In the genomic region with DNA sequence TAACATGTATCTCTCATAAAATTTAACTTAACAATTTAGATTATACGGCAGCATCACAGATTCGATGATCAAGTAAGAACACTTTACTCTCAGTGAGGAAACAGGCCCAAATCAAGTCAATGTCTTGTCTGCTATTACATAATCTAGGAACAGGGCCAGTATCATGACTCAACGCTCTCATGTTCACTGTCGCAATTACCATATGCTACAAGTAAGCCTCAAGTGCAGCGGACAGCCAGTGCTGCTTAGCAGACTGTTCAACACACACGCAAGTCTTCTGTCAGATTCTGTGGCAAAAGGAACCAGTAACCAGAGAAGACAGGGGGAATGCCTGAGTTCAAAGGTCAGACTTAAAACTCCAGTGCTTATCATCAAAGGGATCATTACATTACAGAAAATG, we compare ENCODE assay signal across 9 mouse cellular contexts. TPM values are rescaled to one million over a fixed set of nuclear protein-coding genes. Genes with fewer than 3 reads are reported as not detected.
A peak's percentile ranks its signal among the peaks of the same experiment; 100 is the strongest.
DNase-seq lines count a peak whose midpoint lies in the region; ATAC-seq and TF ChIP-seq lines count a peak whose summit lies in the region.
"Had no signal": no experiment of that assay in that cellular context is flagged by ENCODE, and none has a peak within 500 bp of the region (broad histone marks: within the 10 kb centered on the region; RNA-seq: fewer than 3 reads in every experiment).

No protein-coding gene starts in this region.

- H3K4me1 ChIP-seq in intestine, embryonic 16.5 days (ENCODE audit: control insufficient read depth, insufficient read depth, low read length) = peaks cover 12% of the 10 kb centered on the region
- H3K4me1 ChIP-seq in midbrain, postnatal 0 days (ENCODE audit: insufficient read depth, low read length) = no peaks in the 10 kb centered on the region

- no peak for TF ChIP-seq CTCF in midbrain, postnatal 0 days (IDR thresholded peaks at IDR 0.05)

- peak; percentile 70 for DNase-seq in left cerebral cortex, adult 11 months (ENCODE audit: low spot score)
- DNase-seq in left cerebral cortex, postnatal 4 days = no peak
- DNase-seq in adrenal gland, postnatal 36 days = peak; percentile 59 to 61
- peak; percentile 91 for DNase-seq in fat pad, adult 2 months (ENCODE audit: extremely low read depth, low read depth, low spot score)
- DNase-seq in midbrain, postnatal 0 days (ENCODE audit: low spot score) = peak; percentile 49
- no peak for DNase-seq in c-Kit-positive CD71-positive TER-119-positive erythroid progenitor cells, embryonic 14.5 days (ENCODE audit: low spot score)
- DNase-seq in thymus, postnatal 10 days (ENCODE audit: low spot score in 2 of 2) = no peak

- intact Hi-C loops in left cerebral cortex, postnatal 4 days (cut with DNase I) = no loop called here

- WGBS in intestine, embryonic 16.5 days = 59% methylated on average over 6 of the region's 6 CpGs
- 81% methylated on average over 6 of the region's 6 CpGs for WGBS in midbrain, postnatal 0 days

- no peak overlapping the region for H3K4me2 ChIP-seq in intestine, embryonic 16.5 days (ENCODE audit: low read depth, low read length)
- no peak overlapping the region for H3K4me2 ChIP-seq in midbrain, postnatal 0 days (ENCODE audit: low read depth, low read length, poor library complexity, severe bottlenecking)
- H3K4me2 ChIP-seq: limb, embryonic 13.5 days had no signal

- H3K4me3 ChIP-seq in intestine, embryonic 16.5 days (ENCODE audit: low read length) = no peak overlapping the region
- H3K4me3 ChIP-seq in midbrain, postnatal 0 days (ENCODE audit: low read depth, low read length) = no peak overlapping the region
- H3K4me3 ChIP-seq: limb, embryonic 13.5 days had no signal

- no peaks in the 10 kb centered on the region for H3K27me3 ChIP-seq in intestine, embryonic 16.5 days (replicated peaks; ENCODE audit: control insufficient read depth, insufficient read depth, low read length)
- H3K27me3 ChIP-seq in midbrain, postnatal 0 days (ENCODE audit: insufficient read depth, low read length) = no peaks in the 10 kb centered on the region
- H3K27me3 ChIP-seq: limb, embryonic 13.5 days had no signal

- no peaks in the 10 kb centered on the region for H3K9me3 ChIP-seq in intestine, embryonic 16.5 days (ENCODE audit: control insufficient read depth, low read length)
- H3K9me3 ChIP-seq in midbrain, postnatal 0 days (ENCODE audit: low read length) = no peaks in the 10 kb centered on the region
- H3K9me3 ChIP-seq: limb, embryonic 13.5 days had no signal

- peak; percentile 77 for ATAC-seq in intestine, embryonic 16.5 days
- no peak for ATAC-seq in midbrain, postnatal 0 days (ENCODE audit: low FRiP score)

- H3K36me3 ChIP-seq in intestine, embryonic 16.5 days (ENCODE audit: control insufficient read depth, insufficient read depth, low read length) = peaks cover 8% of the 10 kb centered on the region; the same call in 1 of the 2 replicates
- H3K36me3 ChIP-seq in midbrain, postnatal 0 days (ENCODE audit: insufficient read depth, low read length) = peaks cover 32% of the 10 kb centered on the region

- no peak overlapping the region for H3K27ac ChIP-seq in intestine, embryonic 16.5 days (ENCODE audit: low read length)
- no peak overlapping the region for H3K27ac ChIP-seq in midbrain, postnatal 0 days (ENCODE audit: low read depth, low read length)
- H3K27ac ChIP-seq: limb, embryonic 13.5 days had no signal

- no peak overlapping the region for H3K9ac ChIP-seq in intestine, embryonic 16.5 days (ENCODE audit: low read depth, low read length)
- no peak overlapping the region for H3K9ac ChIP-seq in midbrain, postnatal 0 days (replicated peaks; ENCODE audit: low read length, poor library complexity, severe bottlenecking)
- H3K9ac ChIP-seq: limb, embryonic 13.5 days had no signal

RNA-seq across cellular contexts. Expression of a gene that starts 20.1 kb away (rescaled TPM):
- total RNA-seq in left cerebral cortex, postnatal 4 days (2021) = 10 to 100 TPM; 35.5 to 38.3 TPM
- 100 to 1,000 TPM; 111 to 124 TPM for total RNA-seq in adrenal gland, postnatal 36 days (2021)
- 61.7 and 63.1 TPM in 2 replicates for polyA plus RNA-seq in intestine, embryonic 16.5 days (2015; fragmentation: Nextera tagmentation; extraction: Ambion mirVana)
- 45.3 and 47.4 TPM in 2 replicates for total RNA-seq in midbrain, postnatal 0 days (2014; rRNA removed)
- polyA plus RNA-seq in midbrain, postnatal 0 days (2015; fragmentation: Nextera tagmentation; extraction: Ambion mirVana) = 38.4 and 42.2 TPM in 2 replicates

RNA-seq across cellular contexts. Expression of a gene that starts 45.4 kb away (rescaled TPM):
- 10 to 100 TPM; 37.6 to 38.2 TPM for total RNA-seq in left cerebral cortex, postnatal 4 days (2021)
- total RNA-seq in adrenal gland, postnatal 36 days (2021) = 10 to 100 TPM; 41.4 to 61.4 TPM
- polyA plus RNA-seq in intestine, embryonic 16.5 days (2015; fragmentation: Nextera tagmentation; extraction: Ambion mirVana) = 67.5 and 71.1 TPM in 2 replicates
- total RNA-seq in midbrain, postnatal 0 days (2014; rRNA removed) = 32.9 and 42.0 TPM in 2 replicates
- polyA plus RNA-seq in midbrain, postnatal 0 days (2015; fragmentation: Nextera tagmentation; extraction: Ambion mirVana) = 50.0 and 55.8 TPM in 2 replicates

Comparison
In these comparisons a context has a peak if more than half of its experiments do, and no peak if none do; other contexts are left out.
1. DNase-seq: peak in left cerebral cortex, adult 11 months (single experiment), adrenal gland, postnatal 36 days (2 of 2), fat pad, adult 2 months (single experiment) and midbrain, postnatal 0 days (single experiment); none in left cerebral cortex, postnatal 4 days (single experiment), c-Kit-positive CD71-positive TER-119-positive erythroid progenitor cells, embryonic 14.5 days (single experiment) and thymus, postnatal 10 days (0 of 2).